Mouse (Mus musculus) embryonic facial prominence, embryonic 14.5 days (tissue): Measurements from ENCODE around the gene Ap4s1. TPM values are rescaled to one million over a fixed set of nuclear protein-coding genes. Genes with fewer than 3 reads are reported as not detected.

Experiments used
- ATAC-seq: fragments of 200-750 bp; cut with Nextera tagmentation; 2 replicates; pipeline ENCODE4 v1.8.0; 2017; ENCODE audit warnings: low read depth, moderate number of reproducible peaks, moderate TSS enrichment
- DNase-seq: peaks from one replicate; pipeline ENCODE4 v3.0.0-alpha.2; 2015; ENCODE audit warnings: low spot score
- H3K27ac ChIP-seq: fragments of 300-500 bp; sonication (generic); replicated peaks from 2 replicates; pipeline ENCODE4 v1.5.1; 2014; ENCODE audit warnings: low read depth, mild to moderate bottlenecking, low read length, moderate library complexity
- H3K27me3 ChIP-seq: fragments of 300-500 bp; sonication (generic); replicated peaks from 2 replicates; pipeline ENCODE4 v1.6.1; 2014; ENCODE audit warnings: low read length; ENCODE audit not compliant: control insufficient read depth, insufficient read depth
- H3K36me3 ChIP-seq: fragments of 300-500 bp; sonication (generic); 2 replicates; pipeline ENCODE4 v1.6.1; 2014; ENCODE audit warnings: low read length, mixed read lengths; ENCODE audit not compliant: control insufficient read depth, insufficient read depth
- H3K4me1 ChIP-seq: fragments of 300-500 bp; sonication (generic); 2 replicates; pipeline ENCODE4 v1.6.1; 2014; ENCODE audit warnings: antibody characterized with exemption, low read length; ENCODE audit not compliant: control insufficient read depth, insufficient read depth
- H3K4me2 ChIP-seq: fragments of 300-500 bp; sonication (generic); 2 replicates; pipeline ENCODE4 v1.6.1; 2014; ENCODE audit warnings: low read depth, mild to moderate bottlenecking, low read length, moderate library complexity, mixed read lengths
- H3K4me3 ChIP-seq: fragments of 300-500 bp; sonication (generic); 2 replicates; pipeline ENCODE4 v1.5.1; 2014; ENCODE audit warnings: low read depth, mild to moderate bottlenecking, low read length
- H3K9ac ChIP-seq: fragments of 300-500 bp; sonication (generic); 2 replicates; pipeline ENCODE4 v1.6.1; 2014; ENCODE audit warnings: low read depth, mild to moderate bottlenecking, low read length, moderate library complexity, mixed read lengths
- H3K9me3 ChIP-seq: fragments of 300-500 bp; sonication (generic); 2 replicates; pipeline ENCODE4 v1.6.1; 2016; ENCODE audit warnings: low read length; ENCODE audit not compliant: control insufficient read depth
- WGBS: fragments of 180-500 bp; shearing (Covaris S2); extraction: QIAGEN DNeasy Blood & Tissue Kit; methylation state at CpG from one replicate; pipeline ENCODE4 v1.1.7; 2014; 5-methylcytosine and 5-hydroxymethylcytosine counted together
- polyA plus RNA-seq: library from polyadenylated mRNA; unstranded; fragments of >200 nt; fragmentation: Nextera tagmentation; extraction: Ambion mirVana; gene quantifications from 2 replicates; pipeline ENCODE4 v1.2.1, GENCODE M21; 2014

The Ap4s1 gene
- polyA plus RNA-seq, 1 experiment from 2014 or later: 35.8 TPM

GRCm38 (mm10) chr12:51768702-51769101 lies 77.9 kb downstream of the Ap4s1 start:
- WGBS: 94% methylated on average over 15 of the region's 15 CpGs
- Histone ChIP-seq H3K27ac (no peak overlapping the region), H3K9ac (no peak overlapping the region), H3K4me2 (no peak overlapping the region), H3K4me3 (no peak overlapping the region), H3K27me3 (no peaks in the 10 kb centered on the region), H3K36me3 (peaks cover 82% of the 10 kb centered on the region), H3K4me1 (no peaks in the 10 kb centered on the region), H3K9me3 (no peaks in the 10 kb centered on the region)
- ATAC-seq: no peak
- DNase-seq: no peak

GRCm38 (mm10) chr12:51784842-51785241 lies 94.0 kb downstream of the Ap4s1 start:
- no peak for ATAC-seq
- H3K9me3 ChIP-seq: no peaks in the 10 kb centered on the region

More at GRCm38 (mm10) chr12:51784842-51785241, 94.0 kb downstream of the Ap4s1 start:
- Histone ChIP-seq H3K27ac (no peak overlapping the region), H3K9ac (no peak overlapping the region), H3K4me1 (no peaks in the 10 kb centered on the region), H3K4me2 (no peak overlapping the region), H3K36me3 (peaks cover 91% of the 10 kb centered on the region), H3K27me3 (no peaks in the 10 kb centered on the region), H3K4me3 (no peak overlapping the region)
- WGBS: 88% methylated on average over 7 of the region's 7 CpGs
- no peak for DNase-seq

Other genes with a start within 250 kb of the Ap4s1 start
- 12.8 and 15.8 TPM in 2 replicates for gene Coch, start 97.7 kb upstream of the Ap4s1 start, polyA plus RNA-seq
- gene Strn3, start 864 bp downstream of the Ap4s1 start, polyA plus RNA-seq: 68.8 and 70.2 TPM in 2 replicates
- 40.4 and 41.6 TPM in 2 replicates for gene Hectd1, start 138.5 kb downstream of the Ap4s1 start, polyA plus RNA-seq